Mouse (Mus musculus) myocyte (in vitro differentiated cells): ENCODE data around the gene Man2a1. TPM values are rescaled to one million over a fixed set of nuclear protein-coding genes. Genes with fewer than 3 reads are reported as not detected.

ENCODE experiments used
- H3K27me3 ChIP-seq: one replicate; pipeline ENCODE4 v1.6.1; 2011; ENCODE audit not compliant: control insufficient read depth, insufficient read depth, insufficient read length
- H3K36me3 ChIP-seq: one replicate; pipeline ENCODE4 v1.6.1; 2011; ENCODE audit not compliant: control insufficient read depth, insufficient read depth
- H3K4me2 ChIP-seq: one replicate; pipeline ENCODE4 v1.6.1; 2011; ENCODE audit warnings: low read depth, control low read depth
- H3K4me3 ChIP-seq: one replicate; pipeline ENCODE4 v1.5.1; 2011; ENCODE audit warnings: mild to moderate bottlenecking, control low read depth, moderate library complexity
- H3K79me2 ChIP-seq: one replicate; pipeline ENCODE4 v1.6.1; 2011; ENCODE audit not compliant: control insufficient read depth, insufficient read depth
- H3ac ChIP-seq: one replicate; pipeline ENCODE4 v1.6.1; 2011; ENCODE audit not compliant: control insufficient read depth, insufficient read length
- CEBPB ChIP-seq: IDR thresholded peaks from 2 replicates; pipeline ENCODE4 v1.6.1; 2011; ENCODE audit warnings: mild to moderate bottlenecking, moderate library complexity; ENCODE audit not compliant: poor library complexity, insufficient read depth, severe bottlenecking
- E2F4 ChIP-seq: IDR thresholded peaks from one replicate; pipeline ENCODE4 v1.6.1; 2011; ENCODE audit warnings: mild to moderate bottlenecking, control low read depth, moderate library complexity; ENCODE audit not compliant: insufficient read depth
- MAX ChIP-seq: IDR thresholded peaks from one replicate; pipeline ENCODE4 v1.6.1; 2011; ENCODE audit warnings: low read depth, mild to moderate bottlenecking, control low read depth
- MYOD1 ChIP-seq, 3 experiments: IDR thresholded peaks; one replicate each; pipeline ENCODE4 v1.6.1; 2011; ENCODE audit warnings: control low read depth in 2 of 3, low read depth in 2 of 3, mild to moderate bottlenecking in 2 of 3, moderate library complexity in 1 of 3; ENCODE audit not compliant: insufficient read length in 2 of 3, control insufficient read depth in 1 of 3
- MYOG ChIP-seq, 3 experiments: IDR thresholded peaks; one replicate each; pipeline ENCODE4 v1.6.1; 2011; ENCODE audit warnings: control low read depth in 2 of 3, low read depth in 2 of 3, mild to moderate bottlenecking in 2 of 3; ENCODE audit not compliant: insufficient read length in 2 of 3, control insufficient read depth in 1 of 3, insufficient read depth in 1 of 3
- POLR2A ChIP-seq: IDR thresholded peaks from one replicate; pipeline ENCODE4 v1.6.1; 2011; ENCODE audit warnings: low read depth, mild to moderate bottlenecking, control low read depth, moderate library complexity; ENCODE audit not compliant: insufficient read length
- POLR2AphosphoS2 ChIP-seq: IDR thresholded peaks from one replicate; pipeline ENCODE4 v1.6.1; 2011; ENCODE audit warnings: low read depth, control low read depth; ENCODE audit not compliant: insufficient read length
- REST ChIP-seq: IDR thresholded peaks from one replicate; pipeline ENCODE4 v1.6.1; 2011; ENCODE audit warnings: mild to moderate bottlenecking, control low read depth, moderate library complexity; ENCODE audit not compliant: insufficient read depth, insufficient read length
- SRF ChIP-seq: IDR thresholded peaks from one replicate; pipeline ENCODE4 v1.6.1; 2011; ENCODE audit warnings: low read depth; ENCODE audit not compliant: control insufficient read depth, insufficient read length
- TCF12 ChIP-seq: IDR thresholded peaks from one replicate; pipeline ENCODE4 v1.6.1; 2011; ENCODE audit warnings: mild to moderate bottlenecking, control low read depth; ENCODE audit not compliant: poor library complexity, insufficient read depth, severe bottlenecking
- TCF3 ChIP-seq: IDR thresholded peaks from one replicate; pipeline ENCODE4 v1.6.1; 2011; ENCODE audit warnings: low read depth, control low read depth; ENCODE audit not compliant: insufficient read length
- USF1 ChIP-seq: IDR thresholded peaks from one replicate; pipeline ENCODE4 v1.6.1; 2011; ENCODE audit warnings: low read depth, mild to moderate bottlenecking, control low read depth, moderate library complexity
- polyA plus RNA-seq: library from polyadenylated mRNA; unstranded; fragments of >200 nt; fragmentation: generic; extraction: Trizol; gene quantifications from one replicate; pipeline ENCODE4 v1.2.1, GENCODE M21; 2012; ENCODE audit warnings: missing spikeins

Gene Man2a1
- polyA plus RNA-seq, 1 experiment: 8.6 TPM

DNA sequence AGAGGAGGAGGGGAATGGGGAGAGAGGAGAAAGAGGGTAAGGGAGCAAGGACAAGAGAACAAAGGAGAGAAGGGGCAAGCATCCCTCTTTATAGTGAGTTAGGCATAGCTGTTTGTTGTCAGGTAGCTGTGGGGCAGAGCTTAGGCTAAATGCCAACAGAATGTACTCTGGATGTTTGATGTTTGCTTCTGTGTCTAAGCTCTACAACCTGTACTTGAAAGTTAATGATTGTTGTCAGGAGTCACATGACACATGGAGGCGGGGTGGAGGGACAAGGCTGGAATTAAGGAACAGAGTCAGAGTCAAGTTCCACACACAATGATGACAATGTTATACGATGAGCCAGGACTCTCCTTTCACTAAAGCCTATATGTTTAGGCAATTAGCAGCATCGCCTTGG is 181.8 kb downstream of the Man2a1 start:
- Histone ChIP-seq H3K36me3 (no peaks in the 10 kb centered on the region), H3K4me2 (no peak overlapping the region), H3K79me2 (no peaks in the 10 kb centered on the region), H3K4me3 (no peak overlapping the region), H3K27me3 (no peaks in the 10 kb centered on the region), H3ac (no peak overlapping the region)
- no peak for TF ChIP-seq CEBPB
- no peak for TF ChIP-seq POLR2AphosphoS2
- TF ChIP-seq TCF12: no peak
- TF ChIP-seq POLR2A: no peak

DNA sequence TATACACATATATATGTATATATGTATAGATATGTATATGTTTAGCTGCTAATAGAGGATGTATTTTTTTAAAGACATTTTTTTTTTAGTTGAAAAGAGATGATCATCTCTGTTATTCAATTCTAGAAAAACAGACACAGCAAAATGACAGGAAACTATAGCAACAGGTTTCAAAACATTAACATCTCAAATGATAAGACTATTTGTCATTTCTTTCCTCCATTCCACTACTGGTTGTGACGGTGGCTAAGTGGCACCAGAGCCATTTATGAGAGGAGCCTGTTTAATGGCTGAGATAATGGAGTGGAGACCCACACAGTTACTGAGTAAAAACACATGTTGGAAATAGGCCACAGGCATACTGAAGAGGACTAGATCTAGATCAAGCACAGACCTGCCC is 185.4 kb downstream of the Man2a1 start:
- no peaks in the 10 kb centered on the region for H3K79me2 ChIP-seq
- no peaks in the 10 kb centered on the region for H3K36me3 ChIP-seq
- no peak for TF ChIP-seq CEBPB
- TF ChIP-seq TCF12: no peak
- no peak for TF ChIP-seq MYOD1 (IDR thresholded peaks at IDR 0.05; ENCODE audit: control insufficient read depth in 1 of 3, insufficient read length in 2 of 3, low read depth in 2 of 3)
- TF ChIP-seq SRF: no peak
- no peak for TF ChIP-seq E2F4
- no peak for TF ChIP-seq POLR2AphosphoS2
- H3ac ChIP-seq: no peak overlapping the region
- no peak overlapping the region for H3K4me2 ChIP-seq
- H3K27me3 ChIP-seq: no peaks in the 10 kb centered on the region
- H3K4me3 ChIP-seq: no peak overlapping the region

DNA sequence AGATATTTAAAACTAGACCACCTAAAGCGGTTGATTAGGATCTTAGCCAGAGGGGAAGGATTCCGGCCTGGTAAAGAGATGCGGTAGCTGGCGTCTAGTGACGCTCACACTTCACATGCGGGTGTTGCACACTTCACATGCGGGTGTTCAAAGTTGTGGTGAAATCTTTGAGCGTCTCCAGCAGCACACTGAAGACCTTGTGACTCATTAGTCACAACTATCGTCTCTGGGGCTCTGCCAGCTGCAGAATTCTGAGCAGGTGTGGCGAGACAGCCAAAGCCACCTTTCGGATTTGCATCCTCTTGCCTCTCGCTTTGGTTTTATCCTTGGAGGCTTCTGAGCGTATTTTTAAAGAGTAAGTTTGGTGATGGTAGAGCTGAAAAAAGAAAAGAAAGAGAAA is 187.8 kb downstream of the Man2a1 start:
- no peaks in the 10 kb centered on the region for H3K36me3 ChIP-seq
- no peak overlapping the region for H3K4me2 ChIP-seq
- H3K79me2 ChIP-seq: no peaks in the 10 kb centered on the region
- no peak for TF ChIP-seq TCF12
- no peak for TF ChIP-seq SRF
- no peak for TF ChIP-seq POLR2A
- no peak for TF ChIP-seq TCF3
- TF ChIP-seq E2F4: no peak
- TF ChIP-seq REST: no peak
- TF ChIP-seq USF1: no peak
- no peak for TF ChIP-seq MYOD1 (IDR thresholded peaks at IDR 0.05; ENCODE audit: control insufficient read depth in 1 of 3, insufficient read length in 2 of 3, low read depth in 2 of 3)
- H3K27me3 ChIP-seq: no peaks in the 10 kb centered on the region
- H3ac ChIP-seq: no peak overlapping the region
- no peak overlapping the region for H3K4me3 ChIP-seq

DNA sequence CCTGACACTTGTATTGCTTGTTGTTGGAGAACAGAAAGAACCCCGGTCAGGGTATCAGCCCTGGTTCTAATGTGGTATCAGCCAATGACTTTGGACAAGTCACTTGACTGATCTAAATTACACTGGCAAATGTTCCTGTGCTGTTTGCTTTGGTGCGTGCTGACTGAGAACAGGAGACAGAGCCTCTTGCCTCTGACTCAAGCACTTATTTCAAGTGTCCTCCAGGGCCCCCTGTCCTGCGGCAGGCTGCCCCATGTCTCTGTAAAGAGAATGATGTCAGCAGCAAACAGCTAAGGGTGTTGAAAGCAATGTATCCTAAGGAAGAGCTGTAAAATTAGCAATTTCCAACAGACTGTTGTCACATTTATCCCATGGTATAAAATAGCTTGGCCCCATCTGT is 188.6 kb downstream of the Man2a1 start:
- no peaks in the 10 kb centered on the region for H3K36me3 ChIP-seq
- no peak overlapping the region for H3ac ChIP-seq
- H3K27me3 ChIP-seq: no peaks in the 10 kb centered on the region
- no peak overlapping the region for H3K4me2 ChIP-seq
- no peaks in the 10 kb centered on the region for H3K79me2 ChIP-seq
- no peak overlapping the region for H3K4me3 ChIP-seq
- TF ChIP-seq MAX: no peak
- no peak for TF ChIP-seq TCF3
- TF ChIP-seq CEBPB: no peak
- TF ChIP-seq USF1: no peak
- TF ChIP-seq SRF: no peak
- no peak for TF ChIP-seq MYOD1 (IDR thresholded peaks at IDR 0.05; ENCODE audit: control insufficient read depth in 1 of 3, insufficient read length in 2 of 3, low read depth in 2 of 3)
- TF ChIP-seq POLR2AphosphoS2: no peak
- TF ChIP-seq TCF12: no peak
- no peak for TF ChIP-seq REST
- TF ChIP-seq POLR2A: no peak
- no peak for TF ChIP-seq E2F4
- TF ChIP-seq MYOG (IDR thresholded peaks at IDR 0.05; ENCODE audit: control insufficient read depth in 1 of 3, insufficient read depth in 1 of 3, insufficient read length in 2 of 3, low read depth in 2 of 3): no peak

DNA sequence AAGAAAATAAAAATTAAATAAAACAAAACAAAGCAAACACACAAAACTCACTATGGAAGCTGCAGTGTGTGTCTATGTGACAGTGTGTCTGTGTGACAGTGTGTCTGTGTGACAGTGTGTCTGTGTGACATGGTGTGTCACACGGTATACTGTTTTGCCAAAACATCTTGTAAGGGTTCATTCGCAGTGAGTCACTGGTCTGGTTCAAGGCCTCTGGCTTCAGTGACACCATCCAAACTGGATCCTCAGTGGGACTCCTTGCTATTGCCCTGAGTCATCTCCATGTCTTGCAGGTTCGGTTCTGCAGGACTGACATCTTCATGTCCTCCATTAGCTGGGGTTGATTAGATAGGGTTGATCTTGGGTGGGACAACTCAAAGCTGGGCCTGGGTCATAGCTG is 191.5 kb downstream of the Man2a1 start:
- no peak overlapping the region for H3K4me2 ChIP-seq
- no peak overlapping the region for H3K4me3 ChIP-seq
- H3ac ChIP-seq: no peak overlapping the region

DNA sequence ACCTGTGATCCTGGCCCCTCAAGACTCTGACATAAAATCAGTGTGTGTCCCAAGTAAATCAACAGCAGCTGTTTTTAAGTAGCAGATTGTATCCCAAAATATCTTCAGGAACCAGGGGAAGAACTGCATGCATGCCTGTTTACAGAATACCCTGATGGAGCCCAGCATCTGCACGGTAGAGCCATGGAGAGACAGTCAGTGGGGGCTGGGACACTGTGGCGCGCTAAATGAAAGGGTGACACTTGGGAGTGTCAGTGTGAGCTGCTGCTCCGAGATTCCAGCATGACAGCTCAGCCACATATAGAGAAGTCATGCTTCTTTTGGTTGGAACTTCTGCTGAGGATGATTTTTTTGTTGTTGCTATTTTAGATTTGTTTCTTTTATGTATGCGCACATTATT is 192.1 kb downstream of the Man2a1 start:
- H3K27me3 ChIP-seq: no peaks in the 10 kb centered on the region
- H3K4me2 ChIP-seq: no peak overlapping the region
- H3K36me3 ChIP-seq: no peaks in the 10 kb centered on the region
- TF ChIP-seq SRF (no peak), POLR2A (no peak), MYOG (IDR thresholded peaks at IDR 0.05; ENCODE audit: control insufficient read depth in 1 of 3, insufficient read depth in 1 of 3, insufficient read length in 2 of 3, low read depth in 2 of 3) (no peak), CEBPB (no peak), MYOD1 (IDR thresholded peaks at IDR 0.05; ENCODE audit: control insufficient read depth in 1 of 3, insufficient read length in 2 of 3, low read depth in 2 of 3) (no peak), USF1 (no peak), POLR2AphosphoS2 (no peak), TCF3 (no peak), MAX (no peak), E2F4 (no peak), REST (no peak), TCF12 (no peak)
- H3K4me3 ChIP-seq: no peak overlapping the region
- no peaks in the 10 kb centered on the region for H3K79me2 ChIP-seq
- no peak overlapping the region for H3ac ChIP-seq

More for the DNA sequence above, 191.5 kb downstream of the Man2a1 start:
- H3K36me3 ChIP-seq: no peaks in the 10 kb centered on the region
- no peaks in the 10 kb centered on the region for H3K27me3 ChIP-seq
- H3K79me2 ChIP-seq: no peaks in the 10 kb centered on the region
- no peak for TF ChIP-seq TCF12
- no peak for TF ChIP-seq REST
